Mouse (Mus musculus): ENCODE data around the gene BC028528. TPM values are rescaled to one million over a fixed set of nuclear protein-coding genes. Genes with fewer than 3 reads are reported as not detected.

Gene BC028528
- polyA plus RNA-seq, 1 experiment, result 18.9 TPM

DNA sequence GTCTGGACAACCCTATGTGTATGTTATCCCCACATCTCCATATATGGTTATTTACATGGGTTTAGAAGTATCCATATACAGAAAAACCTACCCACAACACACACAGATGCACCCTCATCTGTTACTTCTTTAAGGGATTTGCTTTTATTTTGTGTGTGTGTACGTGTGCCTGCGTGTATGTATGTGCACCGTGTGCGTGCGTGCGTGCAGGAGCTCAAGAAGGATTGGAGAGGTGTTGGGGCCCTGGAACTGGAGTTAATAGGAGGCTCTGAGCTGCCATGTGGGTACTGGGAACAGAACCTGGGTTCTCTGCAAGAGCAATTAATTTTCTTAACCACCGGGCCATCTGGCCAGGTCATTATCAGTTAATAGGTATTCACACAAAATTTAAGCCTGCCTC lies 19.8 kb downstream of the BC028528 start:
- TF ChIP-seq POLR2A (IDR thresholded peaks at IDR 0.05; ENCODE audit: borderline replicate concordance, control insufficient read depth, low read depth, low read length) (no peak), CTCF (IDR thresholded peaks at IDR 0.05; ENCODE audit: control insufficient read depth, insufficient read depth, low read length) (no peak)
- H3K27ac ChIP-seq (ENCODE audit: control insufficient read depth, insufficient read depth, low read depth, low read length, poor library complexity), result no peak overlapping the region
- H3K4me1 ChIP-seq (ENCODE audit: control insufficient read depth, insufficient read depth, low read length), result peaks cover 2% of the 10 kb centered on the region; the same call in 1 of the 2 replicates
- H3K4me3 ChIP-seq (replicated peaks; ENCODE audit: control insufficient read depth, low read depth, low read length), result peak overlapping the region; percentile 92
- 74% methylated on average over 7 of the region's 7 CpGs for WGBS

DNA sequence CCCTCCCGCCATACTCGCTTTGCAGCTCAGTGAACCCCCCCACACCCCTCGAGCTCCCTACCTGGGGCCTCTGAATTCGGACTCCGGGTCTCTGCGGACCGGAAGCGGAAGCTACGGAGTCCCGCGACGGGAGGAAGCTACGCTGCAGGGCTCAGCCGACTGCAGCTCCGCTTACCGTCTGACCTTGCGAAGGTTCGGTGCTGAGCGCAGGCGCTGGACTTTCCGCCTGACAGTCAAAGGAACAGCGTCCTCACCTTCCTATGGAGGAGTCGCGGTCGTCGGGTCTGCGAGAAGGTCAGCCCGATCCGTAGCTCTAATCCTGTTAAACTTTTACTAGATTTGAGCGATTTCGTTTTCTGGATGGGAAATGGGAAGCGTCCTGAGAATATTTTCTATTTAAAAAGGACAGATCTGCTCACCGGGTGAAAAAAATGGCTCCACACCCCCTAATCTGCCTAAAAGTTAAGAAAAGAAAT lies 20.4 kb downstream of the BC028528 start, which contains the start of gene Mrps21:
TSS of gene Mrps21 (minus strand) at position 128 of the 476 bp plus-strand sequence.
- TF ChIP-seq POLR2A (IDR thresholded peaks at IDR 0.05; ENCODE audit: borderline replicate concordance, control insufficient read depth, low read depth, low read length) (peak; percentile 92), CTCF (IDR thresholded peaks at IDR 0.05; ENCODE audit: control insufficient read depth, insufficient read depth, low read length) (no peak)
- Histone ChIP-seq H3K27ac (ENCODE audit: control insufficient read depth, insufficient read depth, low read depth, low read length, poor library complexity) (peak within 1 kb of the TSS; percentile 74), H3K4me3 (replicated peaks; ENCODE audit: control insufficient read depth, low read depth, low read length) (peak within 1 kb of the TSS; percentile 92), H3K4me1 (ENCODE audit: control insufficient read depth, insufficient read depth, low read length) (peaks cover 2% of the 10 kb centered on the region; the same call in 1 of the 2 replicates)
- WGBS, result under 1% methylated on average over 33 of the region's 33 CpGs

DNA sequence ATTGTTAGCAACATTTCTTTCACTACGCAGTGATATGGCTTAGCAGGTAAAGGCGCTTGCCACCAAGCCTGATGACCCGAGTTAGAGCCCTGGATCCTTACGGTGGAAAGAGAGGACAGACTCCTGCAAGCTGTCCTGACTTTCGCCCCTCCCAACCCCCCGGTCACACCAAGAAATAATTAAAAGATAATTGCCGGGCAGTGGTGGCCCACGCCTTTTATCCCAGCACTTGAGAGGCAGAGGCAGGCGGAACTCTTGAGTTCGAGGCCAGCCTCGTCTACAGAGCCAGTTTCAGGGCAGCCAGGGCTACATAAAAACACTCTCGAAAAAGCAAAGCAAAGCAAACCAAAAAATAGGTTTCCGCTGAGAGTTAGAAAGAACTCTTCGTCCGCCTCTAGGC lies 20.8 kb downstream of the BC028528 start:
- 5% methylated on average over 15 of the region's 15 CpGs for WGBS
- peak overlapping the region; percentile 92 for H3K4me3 ChIP-seq (replicated peaks; ENCODE audit: control insufficient read depth, low read depth, low read length)

DNA sequence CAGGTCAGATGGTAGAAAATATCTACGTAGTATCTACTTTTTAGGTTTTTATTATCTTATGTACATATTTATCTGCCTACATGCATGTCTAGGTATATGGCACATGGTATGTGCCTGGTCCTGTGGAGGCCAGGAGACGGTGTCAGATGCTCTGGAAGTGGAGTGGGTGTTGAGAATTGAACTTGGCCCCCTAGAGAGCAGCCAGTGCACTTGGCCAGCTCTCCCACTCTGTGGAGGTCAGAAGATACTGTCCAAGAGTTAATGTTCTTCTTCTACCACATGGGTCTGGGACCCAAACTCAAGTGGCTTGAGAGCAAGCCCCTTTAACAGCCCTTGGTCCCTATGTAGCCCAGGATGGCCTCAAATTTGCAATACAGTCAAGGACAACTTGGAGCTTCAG lies 24.4 kb downstream of the BC028528 start:
- 92% methylated on average over 2 of the region's 2 CpGs for WGBS
- no peak for TF ChIP-seq CTCF (IDR thresholded peaks at IDR 0.05; ENCODE audit: control insufficient read depth, insufficient read depth, low read length)
- TF ChIP-seq POLR2A (IDR thresholded peaks at IDR 0.05; ENCODE audit: borderline replicate concordance, control insufficient read depth, low read depth, low read length), result no peak
- Histone ChIP-seq H3K4me3 (replicated peaks; ENCODE audit: control insufficient read depth, low read depth, low read length) (no peak overlapping the region), H3K4me1 (ENCODE audit: control insufficient read depth, insufficient read depth, low read length) (peaks cover 2% of the 10 kb centered on the region; the same call in 1 of the 2 replicates), H3K27ac (ENCODE audit: control insufficient read depth, insufficient read depth, low read depth, low read length, poor library complexity) (no peak overlapping the region)

More for the DNA sequence above, 20.8 kb downstream of the BC028528 start:
- TF ChIP-seq CTCF (IDR thresholded peaks at IDR 0.05; ENCODE audit: control insufficient read depth, insufficient read depth, low read length) (no peak), POLR2A (IDR thresholded peaks at IDR 0.05; ENCODE audit: borderline replicate concordance, control insufficient read depth, low read depth, low read length) (no peak)
- H3K27ac ChIP-seq (ENCODE audit: control insufficient read depth, insufficient read depth, low read depth, low read length, poor library complexity), result peak overlapping the region; percentile 74
- peaks cover 2% of the 10 kb centered on the region; the same call in 1 of the 2 replicates for H3K4me1 ChIP-seq (ENCODE audit: control insufficient read depth, insufficient read depth, low read length)

DNA sequence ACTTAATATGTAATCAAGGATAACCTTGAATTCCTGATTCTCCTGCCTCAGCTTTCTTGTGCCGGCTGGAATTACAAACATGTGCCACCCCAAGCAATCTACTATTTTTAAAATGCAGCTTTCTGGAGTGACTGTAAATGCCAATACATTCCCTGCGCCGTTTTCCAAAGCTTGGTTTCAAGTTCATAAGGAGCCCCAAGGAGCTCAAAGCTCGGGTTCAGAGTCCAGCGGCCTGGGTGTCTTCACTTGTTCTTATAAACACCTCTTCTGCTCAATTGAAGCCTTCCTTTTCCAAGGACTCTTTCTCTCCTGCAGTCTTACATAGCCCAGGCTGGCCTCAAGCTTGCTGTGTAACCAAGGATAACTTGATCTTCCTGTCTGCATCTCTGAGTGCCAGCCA lies 25.7 kb downstream of the BC028528 start:
- no peak overlapping the region for H3K4me3 ChIP-seq (replicated peaks; ENCODE audit: control insufficient read depth, low read depth, low read length)
- WGBS, result 94% methylated on average over 5 of the region's 5 CpGs
- peaks cover 2% of the 10 kb centered on the region; the same call in 1 of the 2 replicates for H3K4me1 ChIP-seq (ENCODE audit: control insufficient read depth, insufficient read depth, low read length)
- TF ChIP-seq CTCF (IDR thresholded peaks at IDR 0.05; ENCODE audit: control insufficient read depth, insufficient read depth, low read length), result no peak
- TF ChIP-seq POLR2A (IDR thresholded peaks at IDR 0.05; ENCODE audit: borderline replicate concordance, control insufficient read depth, low read depth, low read length), result no peak
- no peak overlapping the region for H3K27ac ChIP-seq (ENCODE audit: control insufficient read depth, insufficient read depth, low read depth, low read length, poor library complexity)

DNA sequence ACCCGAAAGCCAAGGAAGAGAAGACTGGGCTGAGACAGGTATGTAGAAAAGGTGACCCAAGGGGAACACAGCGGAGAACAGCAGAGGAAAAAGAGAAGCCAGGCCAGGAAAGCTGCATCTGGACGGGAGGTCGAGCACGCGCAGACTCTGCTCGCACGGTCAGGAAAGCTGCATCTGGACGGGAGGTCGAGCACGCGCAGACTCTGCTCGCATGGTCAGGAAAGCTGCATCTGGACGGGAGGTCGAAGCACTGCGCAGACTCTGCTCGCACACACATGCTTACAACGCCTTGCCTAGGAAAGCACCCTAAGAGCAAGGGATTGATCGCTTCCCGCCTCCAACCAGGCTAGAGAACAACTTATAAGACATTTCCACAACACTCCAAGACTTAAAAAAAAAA lies 26.2 kb downstream of the BC028528 start:
- TF ChIP-seq POLR2A (IDR thresholded peaks at IDR 0.05; ENCODE audit: borderline replicate concordance, control insufficient read depth, low read depth, low read length) (no peak), CTCF (IDR thresholded peaks at IDR 0.05; ENCODE audit: control insufficient read depth, insufficient read depth, low read length) (no peak)
- WGBS, result 95% methylated on average over 20 of the region's 20 CpGs
- H3K4me3 ChIP-seq (replicated peaks; ENCODE audit: control insufficient read depth, low read depth, low read length), result no peak overlapping the region
- H3K4me1 ChIP-seq (ENCODE audit: control insufficient read depth, insufficient read depth, low read length), result peaks cover 2% of the 10 kb centered on the region; the same call in 1 of the 2 replicates
- no peak overlapping the region for H3K27ac ChIP-seq (ENCODE audit: control insufficient read depth, insufficient read depth, low read depth, low read length, poor library complexity)

DNA sequence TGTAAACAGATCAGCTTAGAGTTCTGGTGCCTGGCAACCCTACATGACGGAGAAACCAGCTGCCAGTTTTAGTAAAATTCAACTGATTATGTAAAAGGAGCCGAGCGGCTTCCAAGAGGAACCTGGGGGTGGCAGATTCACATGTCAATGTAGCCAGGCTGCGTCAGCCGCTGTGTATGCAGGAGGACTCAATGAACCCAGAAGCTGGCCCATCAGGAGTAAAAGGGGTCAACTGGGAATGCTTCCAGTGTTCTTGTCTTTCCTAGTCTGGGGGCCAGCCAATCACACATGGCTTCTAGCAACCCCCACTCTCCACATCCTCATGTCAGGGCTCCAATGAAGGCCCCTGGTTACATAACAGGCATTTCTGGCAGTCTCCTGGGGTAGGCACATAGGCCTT lies 26.8 kb downstream of the BC028528 start:
- H3K4me1 ChIP-seq (ENCODE audit: control insufficient read depth, insufficient read depth, low read length), result no peaks in the 10 kb centered on the region
- H3K27ac ChIP-seq (ENCODE audit: control insufficient read depth, insufficient read depth, low read depth, low read length, poor library complexity), result no peak overlapping the region
- TF ChIP-seq POLR2A (IDR thresholded peaks at IDR 0.05; ENCODE audit: borderline replicate concordance, control insufficient read depth, low read depth, low read length) (no peak), CTCF (IDR thresholded peaks at IDR 0.05; ENCODE audit: control insufficient read depth, insufficient read depth, low read length) (no peak)
- 90% methylated on average over 5 of the region's 5 CpGs for WGBS
- no peak overlapping the region for H3K4me3 ChIP-seq (replicated peaks; ENCODE audit: control insufficient read depth, low read depth, low read length)

DNA sequence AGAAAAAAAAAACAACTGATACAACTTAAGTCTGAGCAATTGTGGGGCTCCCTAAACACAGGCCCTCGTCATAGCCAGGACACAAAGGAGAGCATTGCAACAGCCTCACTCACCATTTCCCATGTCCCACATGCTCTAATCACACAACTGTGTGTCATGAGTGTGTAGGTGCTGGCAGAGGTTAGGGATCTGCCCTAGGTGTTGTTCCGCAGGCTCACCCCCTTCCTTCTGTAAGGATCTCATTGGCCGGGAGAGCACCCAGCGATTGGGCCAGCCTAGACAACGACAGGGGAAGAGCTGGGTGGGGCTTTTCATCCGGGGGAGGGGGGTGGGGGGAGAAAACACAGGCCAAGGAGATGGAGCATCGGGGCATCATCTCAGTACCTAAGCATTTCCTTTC lies 28.2 kb downstream of the BC028528 start:
- Histone ChIP-seq H3K4me3 (replicated peaks; ENCODE audit: control insufficient read depth, low read depth, low read length) (no peak overlapping the region), H3K27ac (ENCODE audit: control insufficient read depth, insufficient read depth, low read depth, low read length, poor library complexity) (no peak overlapping the region), H3K4me1 (ENCODE audit: control insufficient read depth, insufficient read depth, low read length) (no peaks in the 10 kb centered on the region)
- 78% methylated on average over 7 of the region's 7 CpGs for WGBS
- TF ChIP-seq CTCF (IDR thresholded peaks at IDR 0.05; ENCODE audit: control insufficient read depth, insufficient read depth, low read length) (no peak), POLR2A (IDR thresholded peaks at IDR 0.05; ENCODE audit: borderline replicate concordance, control insufficient read depth, low read depth, low read length) (no peak)

DNA sequence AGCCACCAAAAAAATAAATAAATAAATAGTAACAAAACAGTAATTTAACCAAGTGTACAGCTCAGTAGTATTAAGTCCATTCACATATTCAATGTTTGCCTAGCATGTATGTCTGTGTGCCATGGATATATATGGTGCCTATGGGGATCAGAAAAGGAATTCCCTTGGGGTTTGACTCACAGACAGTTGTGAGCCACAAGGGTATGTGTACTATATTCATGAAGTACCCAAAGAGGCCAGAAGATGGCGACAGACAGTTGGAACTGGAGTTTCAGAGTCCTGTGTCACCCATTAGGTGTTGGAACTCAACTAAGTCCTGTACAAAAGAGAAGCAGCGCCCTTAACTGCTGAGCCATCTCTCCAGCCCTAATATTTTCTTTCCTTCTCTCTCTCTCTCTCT lies 30.0 kb downstream of the BC028528 start:
- TF ChIP-seq CTCF (IDR thresholded peaks at IDR 0.05; ENCODE audit: control insufficient read depth, insufficient read depth, low read length) (peak; percentile 37; the same call in 1 of the 2 replicates), POLR2A (IDR thresholded peaks at IDR 0.05; ENCODE audit: borderline replicate concordance, control insufficient read depth, low read depth, low read length) (no peak)
- H3K4me1 ChIP-seq (ENCODE audit: control insufficient read depth, insufficient read depth, low read length), result no peaks in the 10 kb centered on the region
- H3K4me3 ChIP-seq (replicated peaks; ENCODE audit: control insufficient read depth, low read depth, low read length), result no peak overlapping the region
- no peak overlapping the region for H3K27ac ChIP-seq (ENCODE audit: control insufficient read depth, insufficient read depth, low read depth, low read length, poor library complexity)
- WGBS, result 32% methylated on average over 2 of the region's 2 CpGs

Measured in bone marrow, adult 2 months (tissue).